Mouse (Mus musculus) C2C12 (cell line): ENCODE measurements around the gene Irak3. TPM values are rescaled to one million over a fixed set of nuclear protein-coding genes. Genes with fewer than 3 reads are reported as not detected.

Experiments
- H3K27me3 ChIP-seq: one replicate; pipeline ENCODE4 v1.6.1; 2011; ENCODE audit not compliant: control insufficient read depth, insufficient read depth, insufficient read length
- H3K36me3 ChIP-seq: one replicate; pipeline ENCODE4 v1.6.1; 2011; ENCODE audit not compliant: control insufficient read depth, insufficient read depth
- H3K4me3 ChIP-seq: one replicate; pipeline ENCODE4 v1.5.1; 2011; ENCODE audit warnings: mild to moderate bottlenecking, control low read depth; ENCODE audit not compliant: poor library complexity, insufficient read depth, severe bottlenecking
- H3K79me2 ChIP-seq: one replicate; pipeline ENCODE4 v1.6.1; 2011; ENCODE audit not compliant: control insufficient read depth, insufficient read depth
- H3K79me3 ChIP-seq: one replicate; pipeline ENCODE4 v1.6.1; 2011; ENCODE audit warnings: low read depth, control low read depth
- H3ac ChIP-seq: one replicate; pipeline ENCODE3; 2011; ENCODE audit warnings: low read depth; ENCODE audit not compliant: control insufficient read depth, insufficient read length
- CEBPB ChIP-seq: IDR thresholded peaks from one replicate; pipeline ENCODE4 v1.6.1; 2011; ENCODE audit warnings: low read depth, mild to moderate bottlenecking, control low read depth, moderate library complexity
- CTCF ChIP-seq: IDR thresholded peaks from one replicate; pipeline ENCODE4 v1.5.1; 2011; ENCODE audit not compliant: control insufficient read depth, insufficient read depth, insufficient read length
- FOSL1 ChIP-seq: IDR thresholded peaks from one replicate; pipeline ENCODE4 v1.8.0; 2011; ENCODE audit warnings: mild to moderate bottlenecking, low read length; ENCODE audit not compliant: poor library complexity, insufficient read depth, severe bottlenecking
- MAX ChIP-seq: IDR thresholded peaks from one replicate; pipeline ENCODE4 v1.6.1; 2011; ENCODE audit warnings: mild to moderate bottlenecking, control low read depth
- MYOD1 ChIP-seq: IDR thresholded peaks from one replicate; pipeline ENCODE4 v1.6.1; 2011; ENCODE audit warnings: low read depth; ENCODE audit not compliant: control insufficient read depth, insufficient read length
- MYOG ChIP-seq: IDR thresholded peaks from one replicate; pipeline ENCODE4 v1.6.1; 2011; ENCODE audit not compliant: control insufficient read depth, insufficient read length; ENCODE audit errors: extremely low read depth
- USF1 ChIP-seq: IDR thresholded peaks from one replicate; pipeline ENCODE4 v1.6.1; 2011; ENCODE audit warnings: low read depth, mild to moderate bottlenecking, control low read depth, moderate library complexity
- long read RNA-seq, 2 experiments: library from polyadenylated mRNA; unstranded; transcript quantifications; one replicate each; pipeline ENCODE4 v2.0.0; 2019 to 2020
- polyA plus RNA-seq: library from polyadenylated mRNA; unstranded; fragments of >200 nt; fragmentation: generic; extraction: Trizol; gene quantifications from one replicate; pipeline ENCODE4 v1.2.1, GENCODE M21; 2012; ENCODE audit warnings: missing spikeins

Irak3 gene
- 0.27 TPM for polyA plus RNA-seq
- long read RNA-seq, experiment 1, partial matches to known transcripts, result 0 of 1 reads
- long read RNA-seq, experiment 1, other reads (novel, unspliced or antisense), result 0 of 1 reads
- long read RNA-seq, experiment 2, partial matches to known transcripts, result 0 of 3 reads
- long read RNA-seq, experiment 2, other reads (novel, unspliced or antisense), result 0 of 3 reads

GRCm38 (mm10) chr10:120201961-120202402 lies at the start of gene Irak3:
Irak3 (minus strand) TSS chr10:120202130.
- Histone ChIP-seq H3K79me3 (no peaks in the 10 kb centered on the region), H3K4me3 (no peak within 1 kb of the TSS), H3K27me3 (no peaks in the 10 kb centered on the region), H3K36me3 (no peaks in the 10 kb centered on the region), H3K79me2 (no peaks in the 10 kb centered on the region), H3ac (no peak within 1 kb of the TSS)
- no peak for TF ChIP-seq FOSL1
- TF ChIP-seq USF1, result no peak
- no peak for TF ChIP-seq MYOD1
- TF ChIP-seq MAX, result no peak
- TF ChIP-seq MYOG, result no peak
- TF ChIP-seq CTCF, result peak; percentile 55

- no peak overlapping the region for H3K4me3 ChIP-seq
- no peaks in the 10 kb centered on the region for H3K79me3 ChIP-seq
- H3ac ChIP-seq, result no peak overlapping the region
- no peaks in the 10 kb centered on the region for H3K36me3 ChIP-seq
- no peaks in the 10 kb centered on the region for H3K79me2 ChIP-seq
- H3K27me3 ChIP-seq, result no peaks in the 10 kb centered on the region
- TF ChIP-seq CTCF (no peak), MAX (no peak), CEBPB (no peak), USF1 (no peak), MYOG (no peak)
Observed at GRCm38 (mm10) chr10:120250911-120251683, 49.2 kb upstream of the Irak3 start.

GRCm38 (mm10) chr10:120246994-120247750 lies 45.2 kb upstream of the Irak3 start:
- Histone ChIP-seq H3K27me3 (peaks cover 3% of the 10 kb centered on the region), H3K79me2 (no peaks in the 10 kb centered on the region), H3ac (no peak overlapping the region), H3K4me3 (no peak overlapping the region), H3K36me3 (no peaks in the 10 kb centered on the region), H3K79me3 (no peaks in the 10 kb centered on the region)
- TF ChIP-seq MYOG (no peak), MYOD1 (no peak), FOSL1 (no peak), USF1 (no peak), CTCF (peak; percentile 7), CEBPB (no peak), MAX (no peak)

- TF ChIP-seq MAX (no peak), CTCF (no peak), MYOD1 (no peak), FOSL1 (no peak), USF1 (no peak), MYOG (no peak), CEBPB (no peak)
- Histone ChIP-seq H3K79me2 (no peaks in the 10 kb centered on the region), H3K36me3 (no peaks in the 10 kb centered on the region), H3K27me3 (peaks cover 10% of the 10 kb centered on the region), H3ac (no peak overlapping the region), H3K4me3 (no peak overlapping the region), H3K79me3 (no peaks in the 10 kb centered on the region)
Observed at GRCm38 (mm10) chr10:120245681-120246080, 43.8 kb upstream of the Irak3 start.

- Histone ChIP-seq H3K79me2 (no peaks in the 10 kb centered on the region), H3K4me3 (no peak overlapping the region), H3ac (no peak overlapping the region), H3K27me3 (peaks cover 25% of the 10 kb centered on the region), H3K36me3 (no peaks in the 10 kb centered on the region), H3K79me3 (no peaks in the 10 kb centered on the region)
- no peak for TF ChIP-seq MAX
- no peak for TF ChIP-seq USF1
- TF ChIP-seq FOSL1, result no peak
- TF ChIP-seq CTCF, result no peak
- TF ChIP-seq CEBPB, result no peak
- no peak for TF ChIP-seq MYOD1
- TF ChIP-seq MYOG, result no peak
Observed at GRCm38 (mm10) chr10:120242421-120242820, 40.5 kb upstream of the Irak3 start.
